Mouse (Mus musculus): ENCODE data around the gene Ncoa3.

Ncoa3 gene

GRCm38 (mm10) chr2:166074322-166074721 lies 81.9 kb downstream of the Ncoa3 start:
- DNase-seq (ENCODE audit: low spot score in 2 of 2) = no peak

GRCm38 (mm10) chr2:166077371-166077770 lies 84.9 kb downstream of the Ncoa3 start:
- no peak for DNase-seq (ENCODE audit: low spot score in 2 of 2)

- no peak for DNase-seq (ENCODE audit: low spot score in 2 of 2)
Observed at GRCm38 (mm10) chr2:166079231-166079630, 86.8 kb downstream of the Ncoa3 start.

GRCm38 (mm10) chr2:166079961-166080885 lies 87.8 kb downstream of the Ncoa3 start:
- peak in 1 of 2 experiments; percentile 50 for DNase-seq (ENCODE audit: low spot score in 2 of 2)

- DNase-seq (ENCODE audit: low spot score in 2 of 2) = no peak
Observed at GRCm38 (mm10) chr2:166080967-166081750, 88.7 kb downstream of the Ncoa3 start.

GRCm38 (mm10) chr2:166082193-166082592 lies 89.8 kb downstream of the Ncoa3 start:
- peak; percentile 67 to 84 for DNase-seq (ENCODE audit: low spot score in 2 of 2)

GRCm38 (mm10) chr2:166082661-166083060 lies 90.2 kb downstream of the Ncoa3 start:
- DNase-seq (ENCODE audit: low spot score in 2 of 2) = no peak

- no peak for DNase-seq (ENCODE audit: low spot score in 2 of 2)
Observed at GRCm38 (mm10) chr2:166083542-166084031, 91.2 kb downstream of the Ncoa3 start.

GRCm38 (mm10) chr2:166084111-166084510 lies 91.7 kb downstream of the Ncoa3 start:
- no peak for DNase-seq (ENCODE audit: low spot score in 2 of 2)

GRCm38 (mm10) chr2:166084964-166085363 lies 92.5 kb downstream of the Ncoa3 start:
- peak; percentile 35 to 66 for DNase-seq (ENCODE audit: low spot score in 2 of 2)

GRCm38 (mm10) chr2:166085780-166086179 lies 93.3 kb downstream of the Ncoa3 start:
- no peak for DNase-seq (ENCODE audit: low spot score in 2 of 2)

- no peak for DNase-seq (ENCODE audit: low spot score in 2 of 2)
Observed at GRCm38 (mm10) chr2:166086457-166087233, 94.2 kb downstream of the Ncoa3 start.

GRCm38 (mm10) chr2:166088991-166089390 lies 96.6 kb downstream of the Ncoa3 start:
- DNase-seq (ENCODE audit: low spot score in 2 of 2) = no peak

- no peak for DNase-seq (ENCODE audit: low spot score in 2 of 2)
Observed at GRCm38 (mm10) chr2:166090131-166090581, 97.7 kb downstream of the Ncoa3 start.

- no peak for DNase-seq (ENCODE audit: low spot score in 2 of 2)
Observed at GRCm38 (mm10) chr2:166091599-166091998, 99.2 kb downstream of the Ncoa3 start.

GRCm38 (mm10) chr2:166092412-166092811 lies 100.0 kb downstream of the Ncoa3 start:
- DNase-seq (ENCODE audit: low spot score in 2 of 2) = no peak

GRCm38 (mm10) chr2:166096300-166096699 lies 103.9 kb downstream of the Ncoa3 start:
- DNase-seq (ENCODE audit: low spot score in 2 of 2) = no peak

- DNase-seq (ENCODE audit: low spot score in 2 of 2) = no peak
Observed at GRCm38 (mm10) chr2:166096834-166097233, 104.4 kb downstream of the Ncoa3 start.

- peak in 1 of 2 experiments; percentile 53 for DNase-seq (ENCODE audit: low spot score in 2 of 2)
Observed at GRCm38 (mm10) chr2:166097443-166098291, 105.2 kb downstream of the Ncoa3 start.

- DNase-seq (ENCODE audit: low spot score in 2 of 2) = no peak
Observed at GRCm38 (mm10) chr2:166098292-166098933, 106.0 kb downstream of the Ncoa3 start.
